Mouse (Mus musculus) regulatory T cell (primary cell): ENCODE data around the gene Atp2a3.

Experiments used
- in situ Hi-C: fragments of 300-600 bp; cut with MboI, MseI; formaldehyde crosslinking; loops from one replicate; pipeline ENCODE4 v1.15.1; 2025; ENCODE audit warnings: high pct_unique_total_duplicates

The Atp2a3 gene

DNA sequence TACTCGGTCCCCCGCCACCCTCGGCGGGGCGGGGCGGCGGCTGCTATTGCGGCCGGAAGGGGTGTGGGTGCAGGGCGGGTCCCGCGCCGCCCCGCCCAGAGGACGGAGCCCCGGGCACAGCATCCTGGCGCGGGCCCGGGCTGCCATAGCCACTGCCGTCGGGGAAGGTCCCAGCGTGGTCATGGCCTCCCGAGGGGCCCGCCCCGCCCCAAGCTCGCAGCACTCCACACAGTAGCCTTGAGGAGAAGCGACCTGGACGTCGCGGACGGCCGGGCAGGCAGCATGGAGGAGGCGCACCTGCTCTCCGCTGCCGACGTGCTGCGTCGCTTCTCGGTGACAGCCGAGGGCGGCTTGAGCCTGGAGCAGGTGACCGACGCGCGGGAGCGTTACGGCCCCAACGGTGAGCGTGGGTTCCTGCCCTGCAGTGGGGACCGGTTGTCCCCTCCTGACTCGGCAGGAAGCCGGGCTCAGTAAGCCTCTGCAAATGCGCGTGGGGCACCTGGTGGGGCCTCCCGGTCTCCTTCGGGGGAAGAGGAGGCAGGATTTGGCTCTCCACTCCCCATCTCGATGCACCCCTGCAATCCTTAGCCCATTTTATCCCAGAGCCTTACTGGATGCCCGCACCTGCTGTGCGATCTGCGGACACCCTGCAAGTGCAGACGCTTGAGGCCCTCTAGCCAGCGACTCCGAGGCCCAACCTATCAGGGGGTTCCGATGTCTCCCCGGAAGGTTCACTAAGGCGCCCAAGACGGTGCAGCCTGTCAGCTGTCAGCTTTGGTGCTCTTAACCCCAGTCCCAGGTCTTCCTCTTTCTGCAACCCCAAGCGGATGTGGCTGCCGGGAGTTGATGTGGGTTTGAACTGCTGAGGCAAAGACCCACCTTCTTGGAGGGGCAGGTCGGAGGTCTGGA is at the start of gene Atp2a3:
Gene Atp2a3 (plus strand): TSS at position 98 of the 909 bp plus-strand sequence.
- in situ Hi-C loops: no loop called here

DNA sequence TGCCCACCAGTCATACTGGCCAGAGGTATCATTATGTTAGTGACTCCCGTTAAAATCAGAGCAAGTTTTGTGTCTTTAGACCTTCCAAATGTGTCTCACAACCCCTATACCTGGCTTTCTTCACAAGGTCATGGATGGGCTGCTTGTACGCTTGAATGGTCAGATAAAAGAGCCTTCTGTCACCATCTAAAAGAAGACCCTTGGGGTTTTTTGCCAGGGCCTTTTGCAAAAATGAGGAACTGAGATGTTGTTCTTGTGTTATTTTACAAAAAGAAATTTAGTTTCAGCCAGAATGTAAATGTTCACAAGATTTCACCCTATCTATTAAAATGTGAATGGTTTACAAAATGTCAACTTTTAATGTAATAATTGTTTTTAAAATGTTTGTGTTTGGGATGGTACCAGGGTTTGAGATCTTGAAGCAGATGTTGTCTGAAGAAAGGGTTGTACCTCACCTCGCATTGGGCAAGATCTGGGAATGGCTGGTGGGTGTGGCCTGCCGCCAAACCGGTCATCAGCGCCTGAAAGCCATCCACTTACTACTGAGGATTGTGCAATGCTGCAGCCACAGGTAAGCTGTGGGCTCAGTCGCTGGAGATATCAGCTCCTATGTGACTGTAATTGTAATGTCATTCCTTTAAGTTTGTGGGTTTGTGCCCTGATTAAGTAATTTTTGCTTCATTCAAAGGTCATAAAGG is 43.5 kb upstream of the Atp2a3 start:
- in situ Hi-C loops: no loop called here

DNA sequence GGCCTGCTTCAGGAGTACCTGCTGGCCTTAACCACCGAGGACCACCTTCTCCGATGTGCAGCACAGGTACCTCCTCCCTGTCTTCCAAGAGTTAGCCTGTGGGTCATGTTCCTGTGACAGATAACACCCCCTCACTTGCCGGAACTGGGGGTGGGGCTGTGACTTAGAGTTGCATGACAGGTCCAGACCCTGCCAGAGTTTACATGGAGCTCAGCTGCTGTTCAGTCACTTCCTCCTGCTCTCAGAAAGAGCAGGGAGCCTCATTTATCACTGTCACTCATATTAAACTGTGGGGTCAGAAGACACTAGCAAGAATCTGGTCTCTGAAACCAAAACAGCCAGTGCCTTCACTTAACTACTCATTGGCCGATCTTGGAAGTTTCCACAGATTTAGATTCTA is 37.9 kb upstream of the Atp2a3 start:
- in situ Hi-C loops: no loop called here

DNA sequence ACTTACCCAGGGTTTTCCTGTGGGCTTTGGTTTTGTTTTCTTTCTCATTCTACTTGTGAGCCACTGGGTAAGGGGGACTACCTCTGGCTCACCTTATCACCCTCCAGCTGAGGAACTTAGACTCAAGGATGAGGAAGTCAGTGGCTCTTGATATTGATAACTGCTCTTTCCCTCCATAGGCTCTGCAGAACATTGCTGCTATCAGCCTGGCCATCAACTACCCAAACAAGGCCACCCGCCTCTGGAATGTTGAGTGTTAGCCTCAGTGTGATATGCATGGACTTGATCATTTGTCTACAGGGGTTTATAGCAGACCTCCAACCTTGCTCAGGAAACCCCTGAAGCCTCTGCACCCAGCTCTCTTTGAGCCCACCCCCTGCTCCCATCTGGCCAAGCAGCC is 36.5 kb upstream of the Atp2a3 start:
- in situ Hi-C loops: no loop called here

DNA sequence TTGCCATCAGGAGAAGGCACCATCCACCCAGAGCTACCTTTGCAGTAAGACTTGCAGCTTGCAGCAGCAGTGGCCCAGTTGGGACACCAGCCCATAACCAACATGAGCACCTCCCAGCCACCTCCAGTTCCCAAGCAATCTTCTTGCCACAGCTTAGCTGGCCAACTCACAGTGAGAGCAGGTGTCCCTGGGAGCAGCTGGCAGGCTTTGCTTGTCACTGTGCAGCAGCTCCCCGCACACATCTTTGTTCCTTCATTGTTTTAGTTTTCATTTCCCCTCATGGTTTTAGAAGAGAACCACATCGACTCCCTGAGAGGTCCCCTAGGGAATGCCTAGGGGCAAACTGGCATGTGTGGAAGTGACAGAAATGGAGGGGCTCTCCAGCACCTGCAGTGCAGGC is 35.9 kb upstream of the Atp2a3 start:
- in situ Hi-C loops: no loop called here

DNA sequence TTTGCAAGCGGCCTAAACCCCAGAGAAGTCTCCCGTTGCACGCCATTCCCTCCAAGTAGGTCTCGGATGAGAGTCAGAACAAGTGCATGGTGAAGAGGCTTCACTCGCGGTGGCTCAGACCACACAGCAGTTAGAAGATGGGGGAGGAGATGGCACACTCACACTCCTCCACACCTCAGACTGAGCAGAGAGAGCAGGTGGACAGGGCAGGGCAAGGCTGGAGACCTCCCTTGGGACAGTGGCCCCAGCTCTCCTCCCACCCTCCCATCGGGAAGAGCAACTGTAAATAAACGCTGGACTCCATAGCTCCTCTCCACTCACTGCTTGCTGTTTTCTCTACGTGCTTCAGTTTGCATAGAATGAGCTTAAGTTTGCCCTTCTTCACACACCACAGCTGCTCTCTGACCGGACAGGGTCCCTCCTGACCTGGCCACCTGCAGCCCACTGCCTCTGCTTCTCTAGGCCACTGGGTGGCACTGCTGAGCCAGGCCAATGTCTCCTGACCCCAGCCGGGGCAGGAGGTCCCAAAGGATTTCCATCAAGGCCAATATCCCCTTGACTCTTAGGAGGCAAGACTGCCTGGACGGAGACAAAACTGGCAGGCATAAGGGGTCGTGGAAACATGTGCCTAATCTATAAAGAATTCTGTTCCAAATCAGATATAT is 34.6 kb upstream of the Atp2a3 start:
- in situ Hi-C loops: no loop called here

DNA sequence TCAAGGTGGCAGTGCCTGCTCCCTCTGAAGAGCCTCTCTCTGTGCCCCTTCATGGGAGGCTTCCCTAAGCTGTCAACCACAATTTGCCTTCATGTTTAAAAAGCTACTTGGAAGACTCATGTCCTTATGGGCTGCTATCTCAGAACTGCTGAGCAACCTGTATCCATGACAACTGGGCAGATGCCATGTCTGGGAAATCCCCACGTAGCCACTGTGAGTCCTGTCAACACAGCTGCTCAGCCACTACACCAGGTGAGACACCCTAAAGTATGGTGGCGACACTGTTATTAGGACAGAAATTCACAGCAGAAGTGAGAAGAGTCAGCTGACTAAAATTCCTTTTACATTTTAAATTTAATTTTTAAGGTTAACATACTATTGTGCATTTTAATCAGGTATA is 32.5 kb upstream of the Atp2a3 start:
- in situ Hi-C loops: no loop called here

DNA sequence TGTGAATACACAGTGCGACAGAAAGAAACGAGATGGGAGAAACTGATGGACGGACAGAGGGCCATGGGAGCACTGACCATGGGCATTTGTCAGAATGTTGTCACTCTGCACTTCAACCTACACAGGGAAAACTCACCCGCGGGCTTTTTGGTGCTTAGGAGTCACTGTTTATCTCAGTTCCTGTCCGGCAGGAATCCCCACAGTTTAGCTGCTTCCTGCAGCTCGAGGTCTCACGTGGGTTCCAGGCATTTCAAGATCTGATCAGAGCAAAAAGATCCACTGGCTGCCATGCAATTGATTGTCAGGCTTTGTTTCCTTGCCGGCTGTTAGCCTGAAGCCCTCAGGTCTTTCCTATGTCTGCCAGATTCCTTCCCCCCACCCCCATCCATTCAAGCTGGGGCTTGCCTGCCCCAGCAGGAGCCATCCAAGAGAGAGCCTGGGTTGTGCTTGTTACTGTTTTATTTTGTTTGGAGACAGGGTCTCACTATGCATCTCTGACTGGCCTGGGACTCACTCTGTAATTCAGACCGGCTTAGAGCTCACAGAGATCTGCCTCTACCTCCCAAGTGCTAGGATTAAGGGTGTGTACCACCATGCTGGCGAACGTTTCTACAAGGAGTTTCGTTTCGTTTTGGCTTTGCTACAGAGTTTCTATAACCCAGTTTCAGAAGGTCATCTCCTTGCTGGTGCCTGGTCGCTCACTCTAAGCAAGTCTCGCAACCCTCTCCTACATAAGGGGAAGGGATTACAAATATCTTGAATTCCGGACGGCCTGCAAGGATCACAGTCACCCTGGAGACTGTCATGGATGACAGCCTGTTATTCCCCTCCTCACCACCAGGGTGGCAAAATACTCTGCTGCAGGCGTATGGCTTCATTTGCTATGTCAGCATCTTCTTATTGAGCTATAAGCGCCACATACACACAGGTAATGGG is 20.5 kb upstream of the Atp2a3 start:
- in situ Hi-C loops: no loop called here

DNA sequence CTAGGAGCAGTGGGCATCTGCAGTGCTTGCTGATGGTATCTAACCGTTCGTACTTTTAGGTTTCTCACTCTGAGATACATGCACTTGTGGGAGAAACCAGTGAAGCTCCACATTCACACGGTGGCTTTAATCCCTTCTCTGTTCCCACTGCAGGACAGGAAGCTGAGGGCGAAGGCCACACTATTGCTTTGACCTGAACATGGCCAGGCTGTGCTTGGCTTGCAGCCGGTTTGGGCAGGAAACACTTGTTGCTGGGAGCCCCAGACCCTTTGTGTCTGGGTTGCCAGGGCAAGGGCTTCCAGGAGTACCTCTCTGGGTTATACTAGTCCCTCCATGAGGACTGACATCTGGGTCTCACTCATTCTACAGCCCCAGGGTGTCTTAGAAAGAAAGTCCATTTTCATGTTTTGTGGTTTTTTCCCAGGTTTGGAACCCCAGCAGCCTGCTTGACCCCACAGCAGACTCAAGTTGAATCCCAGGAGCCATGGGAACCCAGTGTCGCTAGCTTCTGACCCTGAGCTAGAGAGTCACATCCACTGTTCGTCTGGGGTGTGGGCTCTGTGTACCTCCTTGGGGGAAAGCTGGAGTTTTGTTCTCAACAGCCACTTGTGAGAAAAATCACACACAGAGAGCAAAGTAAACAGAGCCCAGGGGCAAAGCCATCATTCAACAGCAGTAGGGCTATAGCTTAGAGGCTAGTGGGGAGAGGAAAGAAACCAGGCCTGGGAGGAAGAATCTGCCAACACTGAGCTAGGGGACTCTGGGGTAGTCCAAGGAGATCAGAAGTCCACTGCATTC is 15.8 kb upstream of the Atp2a3 start:
- in situ Hi-C loops: no loop called here

DNA sequence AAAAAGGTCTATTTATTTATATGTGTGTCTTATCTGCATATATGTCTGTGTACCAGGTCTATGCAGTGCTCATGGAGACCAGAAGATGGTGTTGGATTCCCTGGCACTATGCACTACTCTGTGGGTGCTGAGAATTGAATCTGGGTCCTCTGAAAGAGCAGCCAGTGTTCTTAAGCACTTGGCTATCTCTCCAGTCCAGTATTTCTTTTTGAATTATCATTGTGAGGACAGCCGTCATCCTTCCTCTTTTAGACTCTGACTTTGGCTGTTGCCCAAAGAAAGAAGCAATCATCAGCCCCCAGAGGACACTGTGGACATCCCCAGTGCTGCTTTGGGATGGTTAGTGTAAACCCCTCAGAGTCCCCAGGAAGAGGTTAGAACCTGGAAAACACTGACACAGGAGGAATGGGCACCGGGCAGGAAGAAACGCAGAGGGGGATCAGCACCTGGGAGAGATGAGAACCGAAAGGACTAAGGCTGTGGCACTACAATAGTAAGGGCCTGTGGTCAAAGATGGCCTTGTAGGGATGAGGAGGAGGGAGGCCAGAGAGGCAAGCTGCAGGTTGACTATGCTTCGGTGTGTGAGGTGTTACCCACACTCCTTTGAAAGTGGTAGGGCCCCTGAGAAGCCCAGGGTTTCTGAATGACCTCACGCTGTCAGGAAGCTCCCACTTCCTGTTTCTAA is 15.0 kb upstream of the Atp2a3 start:
- in situ Hi-C loops: no loop called here

DNA sequence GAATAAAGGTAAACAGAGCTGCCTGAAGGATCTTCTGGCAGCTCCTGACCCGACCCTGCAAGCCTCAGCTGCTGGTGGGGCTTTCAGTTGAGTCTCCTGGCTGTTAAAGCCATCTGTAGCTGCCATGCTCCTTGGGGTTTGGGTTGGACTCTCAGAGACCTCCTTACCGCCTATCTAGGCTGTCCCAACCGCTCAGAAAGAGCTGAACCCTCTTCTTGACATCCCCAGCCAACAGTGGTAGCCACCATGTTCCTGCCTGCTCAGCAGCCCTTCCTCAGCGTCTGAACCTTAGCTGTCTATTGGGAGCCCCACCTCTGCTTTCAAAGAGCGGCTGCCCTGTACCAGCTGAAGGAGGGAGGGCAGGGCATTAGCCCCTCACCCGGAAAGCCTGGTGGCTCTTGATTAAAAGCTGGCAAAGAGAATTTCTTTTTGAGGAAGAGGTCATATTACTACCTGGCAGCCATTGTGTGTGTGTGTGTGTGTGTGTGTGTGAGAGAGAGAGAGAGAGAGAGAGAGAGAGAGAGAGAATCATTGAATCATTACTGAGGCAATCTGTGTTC is 14.3 kb upstream of the Atp2a3 start:
- in situ Hi-C loops: no loop called here

DNA sequence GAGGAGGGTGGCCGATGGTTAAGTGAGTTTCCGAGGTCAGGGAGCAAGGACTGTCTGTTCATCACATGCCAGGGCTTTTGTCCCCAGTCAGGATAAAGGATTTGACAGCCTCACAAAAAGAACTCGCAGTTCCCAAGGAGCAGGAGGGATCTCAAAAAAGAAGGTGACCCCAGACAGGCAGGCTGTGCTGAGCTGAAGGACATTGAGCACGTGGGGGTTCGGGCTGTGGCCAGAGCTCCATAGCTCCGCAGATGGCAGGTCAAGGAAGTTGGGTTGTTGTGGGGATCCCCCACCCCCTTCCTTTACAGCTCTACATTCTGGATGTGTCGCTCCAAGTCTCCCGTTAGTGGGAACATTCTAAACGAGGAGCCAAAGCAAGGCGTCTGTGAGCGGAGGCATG is 13.1 kb upstream of the Atp2a3 start:
- in situ Hi-C loops: no loop called here

DNA sequence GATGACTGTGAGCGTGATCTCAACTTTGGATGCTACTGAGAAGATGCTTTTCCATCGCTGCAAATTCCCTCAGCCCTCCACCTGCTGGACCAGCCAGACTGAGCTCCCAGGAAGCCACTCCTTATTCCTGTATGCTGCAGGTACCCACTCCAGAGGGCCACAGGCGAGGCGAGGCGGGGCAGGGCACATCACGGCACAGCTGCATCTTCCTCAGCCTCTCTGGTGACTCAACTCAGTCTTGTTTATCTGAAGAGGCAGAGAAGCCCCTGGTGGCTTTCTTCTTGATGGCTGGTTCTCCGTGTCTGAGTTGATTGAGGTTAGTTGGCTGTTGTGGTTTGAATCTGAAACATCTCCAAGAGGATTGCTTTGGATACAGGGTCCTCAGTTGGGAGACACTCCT is 12.7 kb upstream of the Atp2a3 start:
- in situ Hi-C loops: no loop called here

DNA sequence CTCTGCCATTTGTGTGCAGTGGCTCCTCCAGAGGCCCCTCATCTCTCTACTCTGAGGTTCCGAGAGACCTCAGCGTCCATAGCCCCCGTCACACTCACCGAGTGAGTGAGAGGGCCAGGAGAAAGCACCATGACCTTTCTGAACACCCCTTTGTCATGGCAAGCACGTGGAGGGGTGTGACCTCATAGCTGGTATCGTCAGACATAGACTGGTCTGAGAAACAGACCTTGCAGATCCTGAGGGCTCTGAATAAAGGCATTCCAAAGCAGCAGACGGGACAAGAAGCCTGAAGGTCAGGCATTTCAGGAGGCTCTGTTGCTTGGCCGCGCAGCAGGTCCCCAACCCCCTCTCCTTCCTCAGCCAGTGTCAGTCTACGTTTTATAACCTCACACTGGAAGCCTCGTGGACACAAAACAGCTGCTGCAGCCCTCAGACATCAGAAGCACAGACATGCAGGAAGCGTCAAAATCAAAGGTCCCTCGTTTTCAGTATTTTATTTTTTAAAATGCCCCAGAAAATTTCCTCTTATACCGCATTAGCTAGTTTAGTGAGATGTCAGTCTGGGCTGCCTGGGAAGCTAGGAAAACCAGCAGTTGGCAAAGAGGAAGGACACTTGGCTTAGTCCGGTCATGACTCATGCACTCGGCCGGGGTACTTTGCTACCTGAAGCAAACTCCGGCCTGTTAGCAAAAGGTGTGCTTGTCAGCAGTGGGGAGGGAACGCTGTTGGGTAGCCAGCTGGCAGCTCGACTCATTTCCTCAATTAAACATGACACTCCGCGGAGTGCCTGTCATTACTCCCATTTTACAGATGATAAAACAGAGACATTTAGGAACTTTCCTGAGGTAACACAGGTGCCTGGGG is 9.6 kb upstream of the Atp2a3 start:
- in situ Hi-C loops: no loop called here

DNA sequence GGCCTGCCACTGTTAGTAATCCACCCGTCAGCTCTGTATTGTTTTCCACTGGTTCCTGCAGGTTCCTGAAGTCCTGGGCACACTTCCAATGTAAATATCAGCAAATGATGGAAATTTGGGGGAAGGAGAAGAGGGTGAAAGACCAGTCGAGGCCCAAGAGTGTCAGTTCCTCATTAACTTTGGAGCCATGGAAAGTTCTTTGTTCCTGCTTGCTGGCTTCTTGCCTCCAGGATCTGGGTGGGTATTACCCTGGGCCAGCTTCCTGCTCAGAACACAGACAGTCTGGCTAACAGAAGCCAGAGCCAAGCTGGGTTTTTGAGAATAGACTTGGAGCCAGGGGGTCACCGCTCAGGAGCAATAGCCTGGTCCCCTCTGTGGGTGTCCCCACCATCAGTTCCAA is 8.7 kb upstream of the Atp2a3 start:
- in situ Hi-C loops: no loop called here

DNA sequence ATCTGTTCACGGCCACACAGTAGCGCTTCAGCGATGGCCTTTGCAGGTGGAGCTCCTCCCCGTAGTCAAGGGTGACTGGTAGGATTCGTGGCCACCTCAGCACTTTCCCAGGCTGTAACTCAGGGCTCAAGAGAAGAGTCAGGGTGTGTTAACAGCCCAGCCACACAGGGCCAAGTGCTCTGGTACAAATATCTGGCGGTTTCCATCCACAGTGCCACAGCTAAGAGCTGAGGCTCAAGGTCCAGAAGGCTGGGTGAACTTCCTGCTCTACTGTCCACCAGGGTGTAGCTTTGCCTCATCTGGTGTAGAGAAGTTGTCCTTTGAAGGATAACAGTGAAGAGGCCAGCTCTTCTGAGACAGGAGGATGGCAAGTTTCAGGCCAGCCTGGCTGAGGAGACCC is 8.3 kb upstream of the Atp2a3 start:
- in situ Hi-C loops: no loop called here

DNA sequence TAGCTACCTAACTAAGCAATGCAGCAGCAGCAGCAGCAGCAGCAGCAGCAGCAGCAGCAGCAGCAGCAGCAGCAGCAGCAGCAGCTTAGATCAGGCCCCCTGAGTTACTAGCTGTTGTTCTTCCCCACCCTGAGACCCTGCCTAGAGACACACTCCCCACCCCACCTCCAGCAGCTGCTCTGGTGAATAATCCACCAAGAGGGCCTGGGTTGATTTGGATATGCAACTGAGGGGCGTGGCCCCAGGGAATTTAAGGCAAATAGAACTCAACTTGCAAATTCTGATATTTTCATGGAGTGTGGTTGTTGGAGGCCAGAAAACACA is 7.9 kb upstream of the Atp2a3 start:
- in situ Hi-C loops: no loop called here

DNA sequence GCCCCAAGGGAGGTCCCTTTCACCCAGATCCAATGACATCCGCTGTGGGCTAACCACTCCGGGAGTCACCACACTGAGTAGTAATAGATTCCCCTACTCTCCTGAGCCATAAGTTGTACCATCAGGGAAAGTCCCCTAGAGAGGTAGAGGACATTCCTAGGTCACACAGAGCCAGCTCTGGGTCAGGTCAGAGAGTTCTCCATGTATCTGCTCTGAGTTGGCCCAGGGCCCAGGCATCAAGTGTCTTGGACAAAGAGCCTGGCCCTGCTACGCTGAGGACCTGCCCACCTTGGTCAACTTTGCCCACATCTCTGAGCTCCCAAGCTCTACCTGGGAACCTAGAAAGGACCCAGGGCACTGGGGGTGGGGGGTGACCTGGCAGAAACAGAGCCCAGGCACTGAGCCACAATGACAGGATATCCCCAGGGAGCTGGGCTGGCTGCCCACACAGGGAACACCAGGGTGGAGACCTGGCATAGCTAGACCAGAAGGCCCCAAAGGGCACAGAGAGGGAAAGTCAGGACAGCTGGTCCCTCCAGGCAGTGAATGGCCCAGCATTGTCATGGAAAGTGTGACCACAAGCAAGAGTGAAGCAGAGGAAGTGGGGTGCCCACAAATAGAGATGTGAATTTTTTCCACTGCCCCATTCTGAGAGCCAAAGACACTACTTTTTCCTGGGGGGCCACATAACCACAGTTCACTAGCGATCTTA is 7.4 kb upstream of the Atp2a3 start:
- in situ Hi-C loops: no loop called here
